Mouse (Mus musculus): ENCODE data around the gene Olfr224.
A peak's percentile ranks its signal among the peaks of the same experiment; 100 is the strongest.
"Not testable (repeated sequence)": the region's sequence is repeated elsewhere in the genome, so short reads cannot be mapped to it uniquely, and the experiment has no call there.

The Olfr224 gene

GRCm38 (mm10) chr11:58570405-58570804 lies at the start of gene Olfr224:
TSS of gene Olfr224 (minus strand) at chr11:58570553.
- DNase-seq (ENCODE audit: low read depth, low spot score), result no peak

GRCm38 (mm10) chr11:58618793-58619192 lies 48.4 kb upstream of the Olfr224 start:
- DNase-seq (ENCODE audit: low read depth, low spot score), result no peak

GRCm38 (mm10) chr11:58618369-58618768 lies 48.0 kb upstream of the Olfr224 start:
- no peak for DNase-seq (ENCODE audit: low read depth, low spot score)

GRCm38 (mm10) chr11:58615975-58616374 lies 45.6 kb upstream of the Olfr224 start, which contains the start of gene 2210407C18Rik:
TSS of gene 2210407C18Rik (minus strand) at chr11:58616075.
- DNase-seq (ENCODE audit: low read depth, low spot score), result no peak

GRCm38 (mm10) chr11:58614526-58614925 lies 44.2 kb upstream of the Olfr224 start:
- no peak for DNase-seq (ENCODE audit: low read depth, low spot score)

DNA sequence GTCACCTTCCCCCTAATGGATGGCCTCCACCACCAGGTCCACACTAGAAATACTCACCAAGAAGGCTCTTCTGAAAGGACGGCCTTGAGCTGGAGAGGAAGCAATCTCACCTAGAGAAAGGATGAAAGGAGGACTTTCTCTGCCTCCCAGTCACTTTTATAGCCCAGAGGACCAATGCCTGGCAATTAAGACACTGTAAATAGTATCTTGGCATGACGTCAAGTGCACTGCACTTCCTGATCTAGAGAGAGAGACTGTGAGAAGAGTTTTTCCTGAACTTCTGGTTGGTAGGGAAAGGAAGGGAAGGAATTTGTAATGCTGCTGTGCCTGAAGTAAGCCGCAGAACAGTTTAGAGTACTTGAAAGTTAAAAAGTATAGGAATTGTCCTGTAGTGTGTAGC lies 43.0 kb upstream of the Olfr224 start:
- no peak for DNase-seq (ENCODE audit: low read depth, low spot score)

DNA sequence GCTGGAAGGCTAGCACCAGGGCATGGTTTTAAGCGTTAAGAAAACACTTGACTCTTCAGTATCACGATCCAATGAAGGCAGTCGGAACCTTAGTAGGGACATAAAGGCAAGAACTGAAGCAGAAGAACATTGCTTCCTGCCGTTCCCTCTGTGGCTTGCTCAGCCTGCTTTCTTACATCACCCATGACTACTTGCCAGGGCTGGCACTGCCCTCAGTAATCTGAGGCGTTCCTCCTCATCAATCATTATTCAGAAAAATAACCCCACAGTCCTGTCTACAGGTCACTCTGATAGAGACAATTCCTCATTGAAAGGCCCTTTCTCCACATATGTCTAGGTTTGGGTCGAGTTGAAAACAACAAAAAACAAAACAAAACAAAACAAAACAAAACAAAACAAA lies 36.7 kb upstream of the Olfr224 start:
- DNase-seq (ENCODE audit: low read depth, low spot score), result no peak

- DNase-seq (ENCODE audit: low read depth, low spot score), result no peak
Observed at GRCm38 (mm10) chr11:58606177-58606919, 36.0 kb upstream of the Olfr224 start.

GRCm38 (mm10) chr11:58605228-58605627 lies 34.9 kb upstream of the Olfr224 start:
- no peak for DNase-seq (ENCODE audit: low read depth, low spot score)

DNA sequence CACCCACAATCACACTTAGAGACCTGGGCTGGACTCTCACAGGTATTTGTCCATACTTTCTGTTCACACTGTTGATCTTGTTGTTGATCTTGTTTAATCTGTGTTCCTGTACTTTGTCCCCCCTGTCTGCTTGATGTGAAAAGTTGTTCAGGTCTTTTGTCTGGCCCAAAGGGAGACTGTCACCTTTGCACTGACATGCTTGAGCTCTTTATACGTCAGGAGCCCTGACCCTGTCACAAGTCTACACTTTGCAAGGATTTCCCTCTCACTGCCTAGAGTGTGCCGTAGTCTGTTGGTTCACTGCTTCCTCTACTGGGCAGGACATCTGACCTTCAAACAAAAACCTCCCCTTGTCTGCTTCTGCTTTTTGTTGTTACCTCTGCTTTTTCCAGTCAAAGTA lies 34.3 kb upstream of the Olfr224 start:
- DNase-seq (ENCODE audit: low read depth, low spot score), result no peak

DNA sequence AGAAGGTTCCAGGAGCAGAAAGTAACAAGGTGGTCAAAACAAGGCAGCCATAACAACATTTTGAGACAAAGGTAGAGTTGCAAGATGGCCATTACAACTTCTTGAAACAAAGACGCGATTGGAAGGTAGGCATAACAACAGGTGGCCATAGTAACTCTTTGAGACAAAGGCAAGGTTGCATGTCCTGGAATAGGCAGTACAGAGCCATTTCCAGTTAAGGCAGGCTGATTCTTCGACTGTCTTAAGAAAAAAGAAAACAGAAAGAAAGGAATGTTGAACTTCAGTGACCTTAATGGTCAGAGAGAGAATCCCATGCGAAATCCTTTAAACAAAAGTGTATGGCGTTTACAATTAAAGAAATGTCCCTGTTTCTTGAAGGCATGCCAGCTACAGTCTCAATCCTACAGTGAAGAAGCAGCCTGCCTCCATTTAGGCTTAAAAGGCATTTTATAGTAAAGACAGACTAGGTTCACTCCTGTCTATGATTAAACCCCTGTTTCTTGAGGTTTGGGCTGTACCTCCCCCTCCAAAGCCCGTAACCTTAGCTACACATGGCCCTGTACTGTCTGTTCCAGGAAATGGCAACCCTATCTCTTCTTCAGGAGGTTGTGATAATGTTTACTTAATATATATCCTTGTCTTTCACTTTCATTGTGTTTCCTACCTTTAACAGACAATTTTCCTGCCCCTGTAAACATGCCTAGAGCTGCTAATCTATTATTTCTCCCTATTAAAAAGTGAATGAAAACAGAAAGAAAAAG lies 32.6 kb upstream of the Olfr224 start:
- DNase-seq (ENCODE audit: low read depth, low spot score), result peak; percentile 37

DNA sequence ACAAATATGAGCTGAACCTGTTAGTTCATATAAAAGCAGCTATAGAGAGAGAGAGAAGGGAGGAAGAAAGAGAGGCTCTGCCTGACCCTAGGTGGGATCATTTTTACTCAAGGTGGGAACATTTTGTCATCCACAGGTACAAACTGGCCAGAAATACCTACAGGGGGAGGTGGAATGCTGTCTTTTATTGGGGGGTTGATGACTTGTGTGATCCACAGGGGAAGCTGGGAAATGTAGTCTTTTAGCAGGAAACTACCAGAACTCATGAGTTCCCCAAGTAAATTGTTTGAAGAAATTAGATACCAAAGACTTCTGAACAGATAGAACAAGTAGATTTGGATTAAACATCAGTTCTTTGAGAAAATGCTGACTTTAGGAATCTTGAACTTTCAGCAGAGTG lies 31.7 kb upstream of the Olfr224 start:
- DNase-seq (ENCODE audit: low read depth, low spot score), result no peak

GRCm38 (mm10) chr11:58597837-58598236 lies 27.5 kb upstream of the Olfr224 start:
- no peak for DNase-seq (ENCODE audit: low read depth, low spot score)

- DNase-seq (ENCODE audit: low read depth, low spot score), result no peak
Observed at GRCm38 (mm10) chr11:58594814-58595213, 24.5 kb upstream of the Olfr224 start, which contains the start of gene Olfr324. TSS of gene Olfr324 (plus strand) at chr11:58595114.

DNA sequence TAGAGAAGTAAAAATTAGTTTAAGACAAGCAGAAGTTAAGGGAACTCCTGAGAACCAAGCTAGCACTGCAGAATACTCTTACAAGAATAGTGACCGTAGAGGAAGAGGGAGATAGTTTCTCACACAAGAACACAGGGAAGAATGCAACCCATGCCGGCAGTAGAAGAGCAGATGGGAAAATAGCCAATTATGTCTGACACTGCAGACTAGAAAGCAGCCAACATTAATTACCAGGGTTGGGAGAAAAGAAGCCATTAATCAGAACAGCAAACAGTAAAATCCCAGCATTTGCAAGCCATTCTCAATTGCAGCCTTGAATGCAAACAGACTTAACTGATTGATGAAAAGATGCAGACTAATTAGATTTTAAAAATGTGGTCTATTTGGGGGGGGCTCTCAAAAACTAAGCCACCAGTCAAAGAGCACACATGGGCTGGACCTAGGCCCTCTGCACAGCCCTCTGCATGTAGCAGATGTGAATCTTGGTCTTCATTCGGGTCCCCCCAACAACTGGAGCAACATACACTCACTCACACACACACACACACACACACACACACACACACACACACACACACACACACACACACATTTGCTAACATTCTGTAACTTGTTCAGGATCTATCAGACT lies 18.4 kb upstream of the Olfr224 start:
- DNase-seq (ENCODE audit: low read depth, low spot score), result no peak

GRCm38 (mm10) chr11:58587898-58588348 lies 17.6 kb upstream of the Olfr224 start:
- peak; percentile 35 for DNase-seq (ENCODE audit: low read depth, low spot score)

DNA sequence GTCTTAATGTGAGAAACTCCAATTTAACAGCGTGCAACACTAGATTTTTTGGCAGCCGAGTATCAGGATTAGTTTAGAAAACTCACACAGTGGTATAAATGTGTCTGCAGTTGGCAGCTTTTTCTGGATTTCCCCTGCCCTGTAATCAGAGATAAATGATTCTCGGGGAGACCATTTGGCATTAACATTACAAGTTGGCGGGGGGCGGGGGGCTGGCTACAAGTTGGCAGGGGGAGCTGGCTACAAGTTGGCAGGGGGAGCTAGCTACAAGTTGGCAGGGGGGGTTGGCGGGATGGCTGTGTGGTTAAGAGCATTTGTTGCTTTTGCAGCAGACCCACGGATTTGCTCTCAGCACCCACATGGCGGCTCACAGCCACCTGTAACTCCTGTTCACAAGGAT lies 8.3 kb upstream of the Olfr224 start:
- DNase-seq (ENCODE audit: low read depth, low spot score), result no peak

DNA sequence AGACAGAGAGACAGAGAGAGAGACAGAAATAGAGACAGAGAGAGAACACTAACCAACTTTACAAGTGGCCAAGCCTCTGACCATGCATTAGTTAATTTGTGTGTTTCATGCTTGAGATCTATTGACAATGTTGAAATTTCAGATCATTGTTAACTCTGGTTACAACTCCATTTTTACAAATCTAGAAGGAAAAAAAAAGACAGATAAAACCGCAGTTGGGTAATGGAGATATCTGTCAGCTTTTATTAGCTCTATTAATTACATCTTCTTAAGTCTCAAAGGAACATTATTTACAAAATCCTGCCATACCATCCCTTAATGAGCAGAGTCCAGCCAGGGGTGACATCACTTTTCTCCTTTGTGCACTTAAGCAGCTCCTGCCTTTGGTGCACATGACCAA lies 7.1 kb upstream of the Olfr224 start, which contains the start of gene Olfr325:
Gene Olfr325 (plus strand): TSS at position 301 of the 400 bp plus-strand sequence.
- DNase-seq (ENCODE audit: low read depth, low spot score), result no peak

DNA sequence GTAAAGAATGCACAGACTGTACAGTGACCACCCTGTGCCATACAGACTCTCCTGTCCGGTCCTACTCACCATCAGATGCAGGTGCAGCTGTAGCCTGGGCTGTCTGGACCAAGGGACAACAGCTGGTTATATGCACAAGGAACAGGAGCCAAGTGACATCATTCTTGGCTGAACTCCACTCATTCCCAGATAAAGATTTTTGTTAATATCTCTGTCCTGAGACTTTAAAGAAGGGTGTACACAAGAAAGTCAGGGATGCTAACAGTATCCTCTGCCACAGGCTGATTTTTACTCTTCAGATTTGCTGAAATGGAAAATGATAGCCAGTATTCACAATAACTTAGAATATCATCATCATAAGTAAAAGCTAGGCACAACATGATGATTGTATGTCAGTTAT lies 14.8 kb downstream of the Olfr224 start, which contains the start of gene Olfr328:
Gene Olfr328 (minus strand): TSS at position 101 of the 400 bp plus-strand sequence.
- no peak for DNase-seq (ENCODE audit: low read depth, low spot score)

GRCm38 (mm10) chr11:58546322-58546721 lies 24.0 kb downstream of the Olfr224 start, which contains the start of gene Olfr329-ps:
TSS of gene Olfr329-ps (minus strand) at chr11:58546422.
- no peak for DNase-seq (ENCODE audit: low read depth, low spot score)

DNA sequence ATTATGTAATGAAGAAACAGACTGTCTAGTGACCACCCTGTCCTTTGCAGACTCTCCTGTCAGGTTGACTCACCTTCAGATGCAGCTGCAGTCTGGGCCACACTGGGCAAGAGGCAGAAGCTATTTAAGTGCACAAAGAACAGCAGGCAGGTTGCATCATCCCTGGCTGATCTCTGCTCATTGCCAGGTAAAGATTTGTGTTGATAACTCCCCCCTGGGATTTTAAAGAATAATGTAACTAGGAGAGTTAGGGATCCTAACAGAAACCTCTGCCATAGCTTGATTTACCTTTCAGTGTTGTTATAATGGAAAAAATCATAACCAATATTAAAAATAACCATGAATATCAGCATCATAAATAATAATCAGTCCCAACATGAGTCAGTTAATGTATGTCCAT lies 35.6 kb downstream of the Olfr224 start, which contains the start of gene Olfr330:
Gene Olfr330 (minus strand): TSS at position 101 of the 400 bp plus-strand sequence.
- DNase-seq (ENCODE audit: low read depth, low spot score), result not testable (repeated sequence)

GRCm38 (mm10) chr11:58519756-58520155 lies 50.6 kb downstream of the Olfr224 start:
- not testable (repeated sequence) for DNase-seq (ENCODE audit: low read depth, low spot score)

Data from ES-CJ7 (cell line).